Mouse (Mus musculus) neural tube, embryonic 11.5 days (tissue): Measurements from ENCODE around the gene Slc8a2. TPM values are rescaled to one million over a fixed set of nuclear protein-coding genes. Genes with fewer than 3 reads are reported as not detected.
A peak's percentile ranks its signal among the peaks of the same experiment; 100 is the strongest.

Source experiments
- ATAC-seq: fragments of 200-750 bp; cut with Nextera tagmentation; 2 replicates; pipeline ENCODE4 v1.8.0; 2017; ENCODE audit warnings: moderate number of reproducible peaks, mild to moderate bottlenecking, moderate TSS enrichment, moderate library complexity; ENCODE audit not compliant: insufficient read depth, low FRiP score, low TSS enrichment
- DNase-seq: peaks from one replicate; pipeline ENCODE4 v3.0.0-alpha.2; 2015; ENCODE audit warnings: low spot score
- H3K27ac ChIP-seq: fragments of 300-500 bp; sonication (generic); 2 replicates; pipeline ENCODE4 v1.5.1; 2014; ENCODE audit warnings: low read depth, mild to moderate bottlenecking, low read length
- H3K27me3 ChIP-seq: fragments of 300-500 bp; sonication (generic); 2 replicates; pipeline ENCODE4 v1.6.1; 2014; ENCODE audit warnings: mild to moderate bottlenecking, low read length, mixed read lengths; ENCODE audit not compliant: control insufficient read depth, insufficient read depth
- H3K36me3 ChIP-seq: fragments of 300-500 bp; sonication (generic); 2 replicates; pipeline ENCODE4 v1.6.1; 2014; ENCODE audit warnings: mild to moderate bottlenecking, low read length, moderate library complexity, mixed read lengths; ENCODE audit not compliant: control insufficient read depth, insufficient read depth
- H3K4me1 ChIP-seq: fragments of 300-500 bp; sonication (generic); 2 replicates; pipeline ENCODE4 v1.6.1; 2014; ENCODE audit warnings: low read length, mixed read lengths; ENCODE audit not compliant: control insufficient read depth, insufficient read depth
- H3K4me2 ChIP-seq: fragments of 300-500 bp; sonication (generic); 2 replicates; pipeline ENCODE4 v1.6.1; 2014; ENCODE audit warnings: low read depth, mild to moderate bottlenecking, moderate library complexity
- H3K4me3 ChIP-seq: fragments of 300-500 bp; sonication (generic); 2 replicates; pipeline ENCODE4 v1.5.1; 2014; ENCODE audit warnings: low read depth, low read length
- H3K9ac ChIP-seq: fragments of 300-500 bp; sonication (generic); 2 replicates; pipeline ENCODE4 v1.6.1; 2014; ENCODE audit warnings: mild to moderate bottlenecking, low read length
- H3K9me3 ChIP-seq: fragments of 300-500 bp; sonication (generic); 2 replicates; pipeline ENCODE4 v1.6.1; 2016; ENCODE audit warnings: low read length; ENCODE audit not compliant: control insufficient read depth
- WGBS: fragments of 180-500 bp; shearing (Covaris S2); extraction: QIAGEN DNeasy Blood & Tissue Kit; methylation state at CpG from one replicate; pipeline ENCODE4 v1.1.7; 2014; 5-methylcytosine and 5-hydroxymethylcytosine counted together
- polyA plus RNA-seq: library from polyadenylated mRNA; unstranded; fragments of >200 nt; fragmentation: Nextera tagmentation; extraction: Ambion mirVana; gene quantifications from 2 replicates; pipeline ENCODE4 v1.2.1, GENCODE M21; 2014

The Slc8a2 gene
- polyA plus RNA-seq, 1 experiment from 2014 or later = 1.0 TPM

GRCm38 (mm10) chr7:16150191-16151145 lies 20.8 kb downstream of the Slc8a2 start:
- DNase-seq (no peak), ATAC-seq (no peak)
- Histone ChIP-seq H3K4me1 (no peaks in the 10 kb centered on the region), H3K27ac (no peak overlapping the region), H3K4me2 (no peak overlapping the region), H3K27me3 (peaks cover 2% of the 10 kb centered on the region; the same call in 1 of the 2 replicates), H3K9ac (no peak overlapping the region), H3K9me3 (no peaks in the 10 kb centered on the region), H3K36me3 (peaks cover 3% of the 10 kb centered on the region; the same call in 1 of the 2 replicates), H3K4me3 (no peak overlapping the region)
- WGBS = 76% methylated on average over 9 of the region's 9 CpGs

- Histone ChIP-seq H3K4me2 (no peak overlapping the region), H3K9ac (no peak overlapping the region), H3K27me3 (peaks cover 1% of the 10 kb centered on the region; the same call in 1 of the 2 replicates), H3K4me3 (no peak overlapping the region), H3K27ac (no peak overlapping the region), H3K36me3 (peaks cover 4% of the 10 kb centered on the region; the same call in 1 of the 2 replicates), H3K4me1 (no peaks in the 10 kb centered on the region), H3K9me3 (no peaks in the 10 kb centered on the region)
- ATAC-seq (peak; percentile 69; the same call in 1 of the 2 replicates), DNase-seq (peak; percentile 75)
- WGBS = 20% methylated on average over 10 of the region's 10 CpGs
Observed at GRCm38 (mm10) chr7:16153522-16153921, 23.9 kb downstream of the Slc8a2 start.

DNA sequence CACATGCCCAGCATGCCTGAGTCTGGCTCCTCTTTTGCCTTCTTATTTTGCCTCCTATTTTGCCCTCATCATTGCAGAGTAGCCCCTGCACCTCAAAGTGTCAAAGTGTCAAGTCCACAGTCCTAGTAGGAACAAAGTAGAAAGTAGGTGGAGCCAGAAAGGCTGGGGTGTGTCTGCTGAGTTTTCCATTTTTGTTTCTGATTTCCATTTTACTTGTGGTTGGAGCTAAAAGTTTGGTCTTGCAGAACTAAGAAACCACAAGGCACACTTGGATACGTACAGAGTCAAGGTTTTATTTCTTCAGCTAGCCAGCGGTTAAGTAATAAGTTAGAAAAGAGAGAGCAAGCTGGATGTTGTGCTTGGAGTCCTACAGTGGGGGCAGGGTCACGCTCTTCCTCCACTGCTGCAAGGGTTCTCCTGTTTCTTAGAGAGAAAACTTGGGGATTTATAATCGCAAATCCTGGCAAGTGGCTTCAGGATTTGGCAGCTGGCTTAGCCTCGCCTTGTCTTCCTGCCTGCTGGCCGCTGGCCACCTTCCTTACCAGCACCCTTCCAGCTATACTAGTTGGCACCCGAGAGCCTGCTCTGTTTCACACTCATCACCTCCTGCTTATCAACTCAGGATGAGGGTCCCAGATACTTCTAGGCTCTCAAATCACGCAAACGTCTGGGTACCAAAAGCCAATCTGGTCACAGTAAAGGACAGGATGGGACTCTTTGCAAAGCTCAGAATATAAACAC lies 25.7 kb downstream of the Slc8a2 start:
- ATAC-seq = no peak
- H3K36me3 ChIP-seq = peaks cover 4% of the 10 kb centered on the region; the same call in 1 of the 2 replicates
- no peak overlapping the region for H3K4me3 ChIP-seq
- H3K27me3 ChIP-seq = peaks cover 6% of the 10 kb centered on the region
- no peaks in the 10 kb centered on the region for H3K9me3 ChIP-seq
- no peak overlapping the region for H3K9ac ChIP-seq
- no peak for DNase-seq
- H3K27ac ChIP-seq = no peak overlapping the region
- H3K4me1 ChIP-seq = no peaks in the 10 kb centered on the region
- no peak overlapping the region for H3K4me2 ChIP-seq
- WGBS = 78% methylated on average over 9 of the region's 9 CpGs

GRCm38 (mm10) chr7:16156105-16156714 lies 26.6 kb downstream of the Slc8a2 start:
- Histone ChIP-seq H3K4me1 (no peaks in the 10 kb centered on the region), H3K9ac (no peak overlapping the region), H3K27ac (no peak overlapping the region), H3K4me3 (no peak overlapping the region), H3K9me3 (no peaks in the 10 kb centered on the region), H3K36me3 (peaks cover 4% of the 10 kb centered on the region; the same call in 1 of the 2 replicates), H3K27me3 (peaks cover 6% of the 10 kb centered on the region), H3K4me2 (no peak overlapping the region)
- no peak for DNase-seq
- WGBS = 85% methylated on average over 8 of the region's 8 CpGs
- ATAC-seq = no peak

- Histone ChIP-seq H3K36me3 (peaks cover 4% of the 10 kb centered on the region; the same call in 1 of the 2 replicates), H3K4me3 (no peak overlapping the region), H3K9me3 (no peaks in the 10 kb centered on the region), H3K4me2 (peak overlapping the region; percentile 21; the same call in 1 of the 2 replicates), H3K9ac (no peak overlapping the region), H3K27ac (no peak overlapping the region), H3K4me1 (no peaks in the 10 kb centered on the region), H3K27me3 (peaks cover 6% of the 10 kb centered on the region)
- no peak for ATAC-seq
- DNase-seq = peak; percentile 30
- 5% methylated on average over 39 of the region's 39 CpGs for WGBS
Observed at GRCm38 (mm10) chr7:16158735-16159134, 29.1 kb downstream of the Slc8a2 start.

- H3K27ac ChIP-seq = no peak overlapping the region
- no peak overlapping the region for H3K4me2 ChIP-seq
- no peaks in the 10 kb centered on the region for H3K9me3 ChIP-seq
- ATAC-seq (no peak), DNase-seq (no peak)
- peaks cover 6% of the 10 kb centered on the region for H3K27me3 ChIP-seq
- no peak overlapping the region for H3K4me3 ChIP-seq
- H3K36me3 ChIP-seq = peaks cover 4% of the 10 kb centered on the region; the same call in 1 of the 2 replicates
- 69% methylated on average over 3 of the region's 3 CpGs for WGBS
- H3K9ac ChIP-seq = no peak overlapping the region
- no peaks in the 10 kb centered on the region for H3K4me1 ChIP-seq
Observed at GRCm38 (mm10) chr7:16160702-16161101, 31.1 kb downstream of the Slc8a2 start.

DNA sequence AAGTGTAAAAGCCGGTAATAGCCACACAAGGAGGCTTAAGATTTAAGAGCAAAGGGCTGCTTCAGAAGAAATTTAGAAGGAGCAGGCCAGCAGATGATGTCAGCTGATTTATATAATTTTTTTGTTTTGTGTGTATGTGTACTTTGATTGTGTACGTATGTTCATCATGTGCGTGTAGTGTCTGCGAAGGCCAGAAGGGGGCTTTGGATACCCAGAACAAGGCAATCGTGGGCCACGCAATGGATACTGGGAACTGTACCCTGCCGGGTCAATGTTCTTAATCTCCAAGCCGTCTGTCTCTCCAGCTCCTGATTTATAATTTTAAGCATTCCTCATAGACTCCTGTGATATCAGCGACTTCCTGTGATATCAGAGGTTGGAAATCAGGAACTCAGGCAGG lies 31.7 kb downstream of the Slc8a2 start:
- ATAC-seq (no peak), DNase-seq (no peak)
- Histone ChIP-seq H3K27me3 (peaks cover 6% of the 10 kb centered on the region), H3K9ac (no peak overlapping the region), H3K4me3 (no peak overlapping the region), H3K9me3 (no peaks in the 10 kb centered on the region), H3K27ac (no peak overlapping the region), H3K4me2 (no peak overlapping the region), H3K36me3 (peaks cover 4% of the 10 kb centered on the region; the same call in 1 of the 2 replicates), H3K4me1 (no peaks in the 10 kb centered on the region)
- WGBS = 95% methylated on average over 9 of the region's 9 CpGs

GRCm38 (mm10) chr7:16162036-16162435 lies 32.4 kb downstream of the Slc8a2 start:
- Histone ChIP-seq H3K4me3 (no peak overlapping the region), H3K36me3 (peaks cover 4% of the 10 kb centered on the region; the same call in 1 of the 2 replicates), H3K27ac (no peak overlapping the region), H3K27me3 (peaks cover 6% of the 10 kb centered on the region), H3K4me2 (no peak overlapping the region), H3K9me3 (no peaks in the 10 kb centered on the region), H3K9ac (no peak overlapping the region), H3K4me1 (no peaks in the 10 kb centered on the region)
- 86% methylated on average over 7 of the region's 7 CpGs for WGBS
- ATAC-seq (no peak), DNase-seq (no peak)
